Mouse (Mus musculus): ENCODE results near the gene Ipp. TPM values are rescaled to one million over a fixed set of nuclear protein-coding genes. Genes with fewer than 3 reads are reported as not detected.

Ipp gene
- 18.0 and 18.6 TPM in 2 replicates for polyA plus RNA-seq (2015; fragmentation: Nextera tagmentation; extraction: Ambion mirVana)

- H3K27me3 ChIP-seq: no peaks in the 10 kb centered on the region
- ATAC-seq (replicated peaks): peak; percentile 99
- 0 out of 2 replicates have a peak, but pooled peaks cover 2% of the 10 kb centered on the region for H3K36me3 ChIP-seq
- peak within 1 kb of the TSS; percentile 59 for H3K4me2 ChIP-seq (replicated peaks)
- under 1% methylated on average over 55 of the region's 55 CpGs for WGBS
- peak within 1 kb of the TSS; percentile 80 for H3K9ac ChIP-seq (replicated peaks)
- H3K9me3 ChIP-seq: no peaks in the 10 kb centered on the region
- peak within 1 kb of the TSS; percentile 73 for H3K4me3 ChIP-seq
- peaks cover 18% of the 10 kb centered on the region for H3K4me1 ChIP-seq
- H3K27ac ChIP-seq (replicated peaks): peak within 1 kb of the TSS; percentile 91
These were observed at the start of gene Ipp for GRCm38 (mm10) chr4:116507425-116508218. TSS of gene Ipp (plus strand) at chr4:116507549.

- Histone ChIP-seq H3K27me3 (no peaks in the 10 kb centered on the region), H3K36me3 (no peaks in the 10 kb centered on the region), H3K4me3 (peak overlapping the region; percentile 91; the same call in 1 of the 2 replicates), H3K9me3 (no peaks in the 10 kb centered on the region), H3K27ac (replicated peaks) (no peak overlapping the region), H3K4me2 (replicated peaks) (peak overlapping the region; percentile 52; the same call in 1 of the 2 replicates), H3K9ac (replicated peaks) (no peak overlapping the region), H3K4me1 (peaks cover 26% of the 10 kb centered on the region)
- ATAC-seq (replicated peaks): no peak
- WGBS: 93% methylated on average over 3 of the region's 3 CpGs
These were observed 45.4 kb upstream of the Ipp start for GRCm38 (mm10) chr4:116461943-116462342.

GRCm38 (mm10) chr4:116463231-116464125 is 43.9 kb upstream of the Ipp start:
- ATAC-seq (replicated peaks): peak; percentile 75
- peak overlapping the region; percentile 52 for H3K4me2 ChIP-seq (replicated peaks)
- peaks cover 26% of the 10 kb centered on the region for H3K4me1 ChIP-seq
- H3K9me3 ChIP-seq: no peaks in the 10 kb centered on the region
- under 1% methylated on average over 74 of the region's 74 CpGs for WGBS
- no peaks in the 10 kb centered on the region for H3K27me3 ChIP-seq
- peak overlapping the region; percentile 94 for H3K27ac ChIP-seq (replicated peaks)
- H3K36me3 ChIP-seq: no peaks in the 10 kb centered on the region
- peak overlapping the region; percentile 84 for H3K9ac ChIP-seq (replicated peaks)
- peak overlapping the region; percentile 91 for H3K4me3 ChIP-seq

- H3K4me2 ChIP-seq (replicated peaks): peak within 1 kb of the TSS; percentile 52
- H3K9me3 ChIP-seq: no peaks in the 10 kb centered on the region
- H3K36me3 ChIP-seq: no peaks in the 10 kb centered on the region
- peaks cover 26% of the 10 kb centered on the region for H3K4me1 ChIP-seq
- H3K4me3 ChIP-seq: peak within 1 kb of the TSS; percentile 91
- 1% methylated on average over 64 of the region's 68 CpGs for WGBS
- H3K9ac ChIP-seq (replicated peaks): peak within 1 kb of the TSS; percentile 84
- no peaks in the 10 kb centered on the region for H3K27me3 ChIP-seq
- ATAC-seq (replicated peaks): peak; percentile 87
- H3K27ac ChIP-seq (replicated peaks): peak within 1 kb of the TSS; percentile 94
These were observed 43.0 kb upstream of the Ipp start, which contains the start of gene Mast2 for GRCm38 (mm10) chr4:116464126-116464981. TSS of gene Mast2 (minus strand) at chr4:116464183.

- Histone ChIP-seq H3K27ac (replicated peaks) (no peak overlapping the region), H3K4me1 (no peaks in the 10 kb centered on the region), H3K9me3 (no peaks in the 10 kb centered on the region), H3K27me3 (no peaks in the 10 kb centered on the region), H3K4me2 (replicated peaks) (no peak overlapping the region), H3K4me3 (no peak overlapping the region), H3K36me3 (no peaks in the 10 kb centered on the region), H3K9ac (replicated peaks) (no peak overlapping the region)
- WGBS: 72% methylated on average over 2 of the region's 2 CpGs
- ATAC-seq (replicated peaks): no peak
These were observed 26.0 kb upstream of the Ipp start for GRCm38 (mm10) chr4:116481322-116481721.

GRCm38 (mm10) chr4:116483476-116483875 is 23.9 kb upstream of the Ipp start:
- H3K36me3 ChIP-seq: no peaks in the 10 kb centered on the region
- ATAC-seq (replicated peaks): no peak
- H3K9ac ChIP-seq (replicated peaks): no peak overlapping the region
- H3K27ac ChIP-seq (replicated peaks): no peak overlapping the region
- no peaks in the 10 kb centered on the region for H3K4me1 ChIP-seq
- H3K4me3 ChIP-seq: no peak overlapping the region
- H3K27me3 ChIP-seq: no peaks in the 10 kb centered on the region
- H3K9me3 ChIP-seq: no peaks in the 10 kb centered on the region
- H3K4me2 ChIP-seq (replicated peaks): no peak overlapping the region
- WGBS: 58% methylated on average over 2 of the region's 2 CpGs

DNA sequence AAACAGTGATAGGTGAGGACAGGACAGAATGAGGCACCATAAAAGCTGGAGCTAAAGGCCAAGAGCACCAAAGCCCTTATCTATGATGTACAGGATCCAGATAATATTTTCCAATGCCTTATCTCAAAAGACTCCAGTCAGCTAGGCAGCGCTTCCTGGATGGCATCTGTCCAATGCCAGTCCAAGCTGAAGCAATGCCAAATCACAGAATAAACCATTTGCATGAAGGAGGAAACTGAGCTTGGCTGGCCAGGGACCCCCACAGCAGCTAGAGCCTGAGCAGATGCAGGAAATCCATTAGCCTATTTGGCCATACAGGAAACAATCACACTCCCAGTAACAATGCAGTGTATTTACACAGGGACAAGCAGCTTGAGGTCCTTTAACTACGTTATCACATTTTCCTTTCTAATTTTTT is 16.2 kb upstream of the Ipp start:
- Histone ChIP-seq H3K27ac (replicated peaks) (no peak overlapping the region), H3K4me3 (no peak overlapping the region), H3K27me3 (no peaks in the 10 kb centered on the region), H3K4me1 (peaks cover 7% of the 10 kb centered on the region; the same call in 1 of the 2 replicates), H3K9me3 (no peaks in the 10 kb centered on the region), H3K4me2 (replicated peaks) (no peak overlapping the region), H3K36me3 (no peaks in the 10 kb centered on the region), H3K9ac (replicated peaks) (no peak overlapping the region)
- no peak for ATAC-seq (replicated peaks)
- WGBS: 55% methylated on average over 2 of the region's 2 CpGs

GRCm38 (mm10) chr4:116491886-116492285 is 15.5 kb upstream of the Ipp start:
- no peaks in the 10 kb centered on the region for H3K36me3 ChIP-seq

DNA sequence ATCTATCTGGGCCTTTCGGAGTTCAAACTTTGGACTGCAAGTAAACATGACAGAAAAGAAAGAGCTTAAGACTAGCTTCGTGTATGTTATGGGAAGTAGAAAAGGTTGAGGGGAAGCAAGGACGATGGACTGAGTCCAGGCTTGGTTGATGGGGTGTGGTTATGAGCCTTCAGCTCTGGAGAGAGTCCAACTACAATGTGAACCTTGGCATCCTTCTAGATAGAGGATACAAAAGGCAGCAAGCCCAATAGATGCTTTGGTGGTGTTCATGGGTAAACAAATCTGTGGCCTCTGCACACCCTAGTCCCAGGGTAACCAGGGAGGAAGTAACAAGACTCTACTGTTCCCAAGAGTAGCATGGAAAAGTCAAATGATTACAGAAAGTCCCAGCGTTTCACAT is 14.9 kb upstream of the Ipp start:
- Histone ChIP-seq H3K36me3 (no peaks in the 10 kb centered on the region), H3K9ac (replicated peaks) (no peak overlapping the region), H3K27me3 (no peaks in the 10 kb centered on the region), H3K9me3 (no peaks in the 10 kb centered on the region), H3K27ac (replicated peaks) (no peak overlapping the region), H3K4me1 (peaks cover 7% of the 10 kb centered on the region; the same call in 1 of the 2 replicates), H3K4me3 (no peak overlapping the region), H3K4me2 (replicated peaks) (no peak overlapping the region)
- ATAC-seq (replicated peaks): no peak
- WGBS: 84% methylated on average over 4 of the region's 4 CpGs

More at GRCm38 (mm10) chr4:116491886-116492285, 15.5 kb upstream of the Ipp start:
- no peak overlapping the region for H3K4me2 ChIP-seq (replicated peaks)
- no peaks in the 10 kb centered on the region for H3K9me3 ChIP-seq
- no peak overlapping the region for H3K9ac ChIP-seq (replicated peaks)
- 92% methylated on average over 2 of the region's 2 CpGs for WGBS
- H3K27ac ChIP-seq (replicated peaks): no peak overlapping the region
- H3K27me3 ChIP-seq: no peaks in the 10 kb centered on the region
- peaks cover 7% of the 10 kb centered on the region; the same call in 1 of the 2 replicates for H3K4me1 ChIP-seq
- ATAC-seq (replicated peaks): no peak
- no peak overlapping the region for H3K4me3 ChIP-seq

DNA sequence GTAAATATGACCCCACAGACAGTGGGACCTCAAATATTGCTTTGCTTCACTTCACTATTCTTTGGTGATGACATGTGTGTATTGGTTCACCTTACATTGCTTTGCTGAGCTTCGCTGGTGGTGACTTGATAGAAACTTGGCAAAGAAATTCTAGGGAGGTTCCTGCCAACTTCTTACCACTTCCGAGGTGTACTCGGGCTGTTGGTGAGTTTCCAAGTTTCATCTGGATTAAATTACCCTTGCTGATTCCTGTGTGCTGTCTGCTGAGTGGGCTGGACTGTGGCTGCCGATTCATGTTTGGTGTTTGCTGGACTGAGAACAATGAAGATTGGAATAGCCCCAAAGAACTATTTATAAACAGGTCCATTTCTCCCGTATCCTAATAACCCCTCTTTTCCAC is 13.7 kb upstream of the Ipp start:
- Histone ChIP-seq H3K4me1 (peaks cover 7% of the 10 kb centered on the region; the same call in 1 of the 2 replicates), H3K4me2 (replicated peaks) (no peak overlapping the region), H3K9me3 (no peaks in the 10 kb centered on the region), H3K4me3 (no peak overlapping the region), H3K36me3 (no peaks in the 10 kb centered on the region), H3K27me3 (no peaks in the 10 kb centered on the region), H3K9ac (replicated peaks) (no peak overlapping the region), H3K27ac (replicated peaks) (no peak overlapping the region)
- no peak for ATAC-seq (replicated peaks)
- WGBS: 57% methylated on average over 5 of the region's 5 CpGs

- no peak overlapping the region for H3K27ac ChIP-seq (replicated peaks)
- H3K4me3 ChIP-seq: no peak overlapping the region
- 76% methylated on average over 3 of the region's 3 CpGs for WGBS
- H3K36me3 ChIP-seq: no peaks in the 10 kb centered on the region
- no peak overlapping the region for H3K4me2 ChIP-seq (replicated peaks)
- no peaks in the 10 kb centered on the region for H3K9me3 ChIP-seq
- no peak for ATAC-seq (replicated peaks)
- H3K9ac ChIP-seq (replicated peaks): no peak overlapping the region
- no peaks in the 10 kb centered on the region for H3K4me1 ChIP-seq
- no peaks in the 10 kb centered on the region for H3K27me3 ChIP-seq
These were observed 7.4 kb upstream of the Ipp start for GRCm38 (mm10) chr4:116499978-116500377.
